Mouse (Mus musculus): ENCODE measurements around the gene Tex22.

Tex22 gene

GRCm38 (mm10) chr12:113074329-113075062, at the start of gene Tex22:
TSS of gene Tex22 (plus strand) at chr12:113074502.
- peak; percentile 42 for DNase-seq (ENCODE audit: low spot score)

DNA sequence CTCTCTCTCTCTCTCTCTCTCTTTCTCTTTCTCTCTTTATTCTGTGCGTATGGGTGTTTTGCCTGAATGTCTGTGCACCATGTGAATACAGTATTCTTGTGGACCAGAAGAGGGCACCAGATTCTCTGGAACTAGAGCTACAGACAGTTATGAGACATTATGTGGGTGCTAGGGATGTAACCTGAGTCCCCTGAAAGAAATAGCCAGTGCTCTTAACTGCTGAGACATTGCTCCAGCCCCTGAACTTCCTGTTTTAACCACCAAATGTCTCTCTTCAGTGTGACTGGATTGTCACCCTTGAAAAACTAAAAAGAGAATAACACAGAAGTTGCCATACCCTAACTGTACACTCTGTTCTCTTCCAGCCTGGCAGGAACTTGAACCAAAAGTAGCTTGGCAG, 47.7 kb upstream of the Tex22 start:
- DNase-seq (ENCODE audit: low spot score), result no peak

GRCm38 (mm10) chr12:113027495-113027894, 46.8 kb upstream of the Tex22 start:
- DNase-seq (ENCODE audit: low spot score), result no peak

DNA sequence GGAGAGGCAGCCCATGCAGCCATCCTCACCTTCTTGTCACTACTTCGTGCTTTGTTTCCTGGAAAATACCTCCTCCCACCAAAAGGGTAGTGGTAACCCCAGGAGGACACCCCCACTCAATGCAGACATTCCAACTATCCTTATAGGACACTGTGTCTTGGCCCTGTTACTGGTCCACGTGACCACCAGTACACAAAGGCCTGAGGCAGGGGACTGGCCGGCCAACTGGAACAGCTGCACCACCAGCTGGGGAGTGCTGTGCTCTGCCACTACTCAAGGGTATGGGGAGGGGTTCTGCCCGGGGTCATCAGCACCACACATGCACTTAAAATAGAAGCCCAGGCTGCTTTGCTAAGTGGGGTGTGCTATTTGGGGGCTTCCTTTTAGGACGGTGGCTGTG, 46.2 kb upstream of the Tex22 start:
- DNase-seq (ENCODE audit: low spot score), result no peak

GRCm38 (mm10) chr12:113028898-113029297, 45.4 kb upstream of the Tex22 start:
- DNase-seq (ENCODE audit: low spot score), result no peak

DNA sequence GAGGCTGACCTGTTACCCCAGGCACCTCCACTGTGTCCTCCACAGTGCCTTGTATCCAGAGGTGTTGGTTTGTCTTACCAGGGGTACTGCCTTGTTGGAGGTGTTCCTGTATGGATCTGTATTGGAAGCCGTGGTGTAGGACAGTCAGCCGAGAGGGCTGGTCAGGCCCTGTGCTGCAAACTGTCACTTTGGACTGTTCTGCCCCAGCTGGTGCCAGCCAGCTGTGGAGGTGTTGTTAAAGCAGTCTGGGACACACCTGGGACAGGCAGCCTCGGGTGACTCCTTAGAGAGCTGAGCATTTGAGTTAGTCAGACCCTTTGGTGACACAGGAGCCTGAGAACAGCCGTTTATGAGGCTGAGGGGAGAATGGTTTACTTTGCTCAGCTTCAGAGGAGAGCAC, 44.3 kb upstream of the Tex22 start:
- no peak for DNase-seq (ENCODE audit: low spot score)

GRCm38 (mm10) chr12:113030993-113031392, 43.3 kb upstream of the Tex22 start:
- DNase-seq (ENCODE audit: low spot score), result no peak

DNA sequence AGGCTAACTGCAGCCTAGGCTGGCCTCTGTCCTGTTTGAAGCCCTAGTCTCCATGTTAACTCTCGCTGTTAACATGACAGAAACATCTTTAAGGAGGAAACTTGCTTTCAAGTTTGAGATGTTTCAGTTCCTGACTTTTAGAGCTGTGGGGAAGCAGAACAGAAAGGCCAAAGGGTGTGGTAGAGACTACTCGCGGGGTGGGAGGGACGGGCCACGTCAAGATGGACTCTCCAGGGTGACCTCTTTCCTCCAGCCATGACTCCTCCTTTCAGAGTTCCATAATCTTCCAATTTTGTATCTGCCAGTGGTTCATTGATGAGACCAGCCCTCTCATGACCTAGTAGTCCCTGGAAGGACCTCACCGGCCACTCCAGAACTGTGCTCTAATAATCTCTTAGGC, 42.9 kb upstream of the Tex22 start:
- DNase-seq (ENCODE audit: low spot score), result no peak

GRCm38 (mm10) chr12:113032296-113033250, 41.7 kb upstream of the Tex22 start:
- DNase-seq (ENCODE audit: low spot score), result no peak

DNA sequence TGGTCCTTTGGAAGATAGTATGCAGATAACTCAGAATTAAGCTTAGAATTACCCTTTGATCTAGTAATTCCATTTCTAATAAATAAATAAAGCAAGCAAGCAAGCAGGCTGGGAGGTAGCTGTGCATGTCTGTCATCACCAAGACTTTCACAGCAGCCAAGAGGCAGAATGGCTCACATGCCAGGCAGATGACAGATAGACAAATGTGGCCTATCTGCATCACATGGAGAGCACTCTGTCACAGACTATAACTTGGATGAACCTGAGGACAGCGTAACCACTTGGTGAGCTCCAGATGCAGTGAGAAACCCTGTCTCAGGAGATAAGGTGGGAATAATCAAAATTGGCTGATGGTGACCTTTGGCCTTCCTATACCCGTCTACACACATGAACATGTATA, 39.2 kb upstream of the Tex22 start:
- DNase-seq (ENCODE audit: low spot score), result no peak

GRCm38 (mm10) chr12:113036996-113037395, 37.3 kb upstream of the Tex22 start:
- DNase-seq (ENCODE audit: low spot score), result no peak

DNA sequence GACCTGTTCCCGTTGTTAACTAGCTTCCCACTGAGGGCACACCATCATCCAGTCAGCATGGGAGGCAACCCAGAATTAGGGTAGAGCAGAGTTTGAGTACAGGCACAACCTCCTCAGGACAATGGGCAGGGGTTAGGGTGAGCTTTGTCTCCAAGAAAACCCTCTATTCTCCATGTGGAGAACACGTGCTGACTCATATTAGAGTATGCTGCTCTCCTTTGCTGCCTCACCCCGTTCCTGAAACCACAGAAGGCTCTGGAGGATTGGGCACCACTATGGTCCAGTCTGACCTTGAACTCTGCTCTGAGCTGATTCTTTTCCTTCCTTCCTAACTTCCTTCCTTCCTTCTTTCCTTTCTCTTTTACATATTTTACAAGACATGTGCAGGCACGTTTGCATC, 35.9 kb upstream of the Tex22 start:
- no peak for DNase-seq (ENCODE audit: low spot score)

DNA sequence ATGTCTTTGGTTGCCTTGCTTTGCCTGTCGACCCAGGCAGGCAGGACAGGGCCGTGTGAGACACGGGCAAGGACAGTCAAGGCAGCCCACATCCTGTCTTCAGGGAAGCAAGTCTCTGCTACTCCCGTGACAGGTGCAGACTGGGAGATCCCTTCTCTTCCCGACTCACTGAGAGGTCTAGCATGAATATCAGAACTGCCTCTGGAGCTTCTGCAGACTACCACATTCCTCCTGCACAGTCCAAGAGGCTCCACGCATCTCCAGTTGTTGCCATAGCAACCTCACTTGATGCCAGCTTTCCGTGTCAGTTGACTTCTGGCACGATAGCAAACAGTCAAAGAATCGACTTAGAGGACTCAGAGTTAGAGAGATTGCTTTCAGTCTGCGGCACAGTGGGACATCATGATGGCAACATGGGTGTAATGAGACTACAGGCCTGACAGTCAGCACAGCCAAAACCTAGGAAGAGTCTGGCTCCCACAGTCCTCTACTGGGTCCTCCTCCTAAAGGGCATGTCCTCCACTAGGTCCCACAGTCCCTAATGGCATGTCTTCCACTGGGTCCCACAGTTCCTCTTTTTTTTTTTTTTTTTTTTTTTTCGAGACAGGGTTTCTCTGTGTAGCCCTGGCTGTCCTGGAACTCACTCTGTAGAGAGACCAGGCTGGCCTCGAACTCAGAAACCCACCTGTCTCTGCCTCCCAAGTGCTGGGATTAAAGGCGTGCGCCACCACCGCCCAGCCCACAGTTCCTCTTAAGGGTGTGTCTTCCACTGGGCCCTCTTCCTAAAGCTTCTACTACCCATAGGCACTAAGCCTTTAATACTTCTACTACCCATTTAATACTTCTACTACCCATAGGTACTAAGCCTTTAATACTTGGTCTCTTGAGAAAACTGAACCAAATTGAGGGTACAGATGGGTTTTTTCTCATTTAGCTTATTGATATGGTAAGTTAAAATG, 32.5 kb upstream of the Tex22 start:
- no peak for DNase-seq (ENCODE audit: low spot score)

GRCm38 (mm10) chr12:113042543-113042942, 31.8 kb upstream of the Tex22 start:
- peak; percentile 61 for DNase-seq (ENCODE audit: low spot score)

- DNase-seq (ENCODE audit: low spot score), result no peak
These were observed 29.2 kb upstream of the Tex22 start for GRCm38 (mm10) chr12:113044916-113045677.

DNA sequence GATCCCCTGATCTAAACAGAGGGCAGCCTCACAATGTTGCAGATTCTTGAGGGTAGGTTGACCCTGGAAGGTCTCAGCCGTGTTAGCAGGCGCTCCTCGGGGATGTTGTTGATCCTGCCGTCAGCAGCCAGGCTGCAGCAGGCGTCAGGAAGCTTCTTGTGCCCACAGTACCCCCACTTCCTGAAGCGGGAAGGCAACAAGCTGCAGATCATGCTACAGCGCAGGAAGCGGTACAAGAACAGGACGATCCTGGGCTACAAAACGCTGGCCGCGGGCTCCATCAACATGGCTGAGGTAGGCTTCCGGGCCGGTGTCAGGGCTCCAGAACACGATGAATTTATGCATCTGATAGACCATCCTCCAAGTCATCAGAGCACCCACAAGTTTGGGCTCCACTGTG, 27.4 kb upstream of the Tex22 start:
- no peak for DNase-seq (ENCODE audit: low spot score)

GRCm38 (mm10) chr12:113048103-113048502, 26.2 kb upstream of the Tex22 start:
- no peak for DNase-seq (ENCODE audit: low spot score)

DNA sequence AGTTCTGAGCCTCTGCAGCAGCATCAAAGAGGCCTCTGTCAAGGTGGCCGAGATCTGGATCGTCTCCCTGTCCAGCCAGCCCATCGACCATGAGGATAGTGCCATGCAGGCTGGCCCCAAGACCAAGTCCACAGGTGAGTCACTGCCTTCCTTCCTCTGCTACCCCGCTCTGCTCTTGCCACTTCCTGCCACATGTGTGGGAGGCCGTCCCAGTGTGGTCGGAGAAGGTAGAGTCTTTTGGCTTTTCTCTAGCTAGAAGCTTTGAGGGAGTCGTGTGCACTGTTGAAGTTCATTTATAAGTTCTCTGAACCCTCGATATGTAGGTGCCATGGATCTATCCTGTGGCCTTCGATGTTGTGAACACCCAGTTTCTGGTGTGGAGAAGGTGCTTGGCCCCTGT, 24.5 kb upstream of the Tex22 start:
- no peak for DNase-seq (ENCODE audit: low spot score)

GRCm38 (mm10) chr12:113050671-113051070, 23.6 kb upstream of the Tex22 start:
- DNase-seq (ENCODE audit: low spot score), result no peak

GRCm38 (mm10) chr12:113051628-113052403, 22.5 kb upstream of the Tex22 start:
- no peak for DNase-seq (ENCODE audit: low spot score)
